Mouse (Mus musculus): ENCODE data around the gene Clec2g. TPM values are rescaled to one million over a fixed set of nuclear protein-coding genes. Genes with fewer than 3 reads are reported as not detected.
"Not testable (repeated sequence)": the region's sequence is repeated elsewhere in the genome, so short reads cannot be mapped to it uniquely, and the experiment has no call there.

The Clec2g gene
- polyA plus RNA-seq, 1 experiment from 2014 or later, result not detected

DNA sequence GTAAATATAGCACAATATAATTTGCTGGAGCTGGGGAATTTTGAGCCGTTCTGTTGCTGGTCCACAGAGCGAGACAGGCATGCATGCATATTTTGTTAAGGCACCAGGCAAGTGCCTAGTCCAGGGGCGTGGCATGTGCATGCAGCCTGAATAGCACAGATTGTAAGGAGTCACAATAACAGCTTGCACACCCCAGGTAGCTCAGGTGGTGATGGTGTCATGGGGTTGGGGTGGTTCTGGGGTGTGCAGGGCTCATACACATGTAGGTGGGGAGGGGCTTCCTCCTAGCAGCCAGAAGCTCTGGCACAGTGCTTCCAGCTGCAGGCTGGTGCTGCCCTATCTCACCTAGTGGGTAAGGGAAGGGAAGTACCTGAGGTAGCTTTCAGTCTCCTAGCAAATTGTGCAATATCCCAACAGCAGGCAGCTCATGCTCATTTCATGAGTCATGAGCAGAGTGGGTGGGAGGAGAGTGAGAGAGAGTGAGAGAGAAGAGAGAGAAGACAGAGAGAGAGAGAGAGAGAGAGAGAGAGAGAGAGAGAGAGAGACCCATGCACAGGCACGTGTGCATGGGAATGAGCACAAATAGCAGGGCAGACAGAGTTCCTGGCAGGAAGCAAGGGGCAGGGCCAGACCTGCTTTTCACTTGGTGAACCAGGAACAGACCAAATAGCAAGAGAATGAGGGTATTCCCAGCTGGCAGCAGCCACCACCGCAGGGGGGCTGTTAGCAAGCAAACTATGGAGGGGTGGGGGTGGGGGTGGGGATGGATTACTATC is 7.7 kb downstream of the Clec2g start:
- no peak overlapping the region for H3K4me3 ChIP-seq
- no peak for ATAC-seq (ENCODE audit: low FRiP score, low read depth)
- 76% methylated on average over 5 of the region's 5 CpGs for WGBS
- H3K9me3 ChIP-seq, result no peaks in the 10 kb centered on the region
- no peak overlapping the region for H3K9ac ChIP-seq
- no peaks in the 10 kb centered on the region for H3K36me3 ChIP-seq
- H3K4me2 ChIP-seq (replicated peaks), result no peak overlapping the region
- no peaks in the 10 kb centered on the region for H3K27me3 ChIP-seq (replicated peaks)
- H3K27ac ChIP-seq, result no peak overlapping the region
- H3K4me1 ChIP-seq, result no peaks in the 10 kb centered on the region

DNA sequence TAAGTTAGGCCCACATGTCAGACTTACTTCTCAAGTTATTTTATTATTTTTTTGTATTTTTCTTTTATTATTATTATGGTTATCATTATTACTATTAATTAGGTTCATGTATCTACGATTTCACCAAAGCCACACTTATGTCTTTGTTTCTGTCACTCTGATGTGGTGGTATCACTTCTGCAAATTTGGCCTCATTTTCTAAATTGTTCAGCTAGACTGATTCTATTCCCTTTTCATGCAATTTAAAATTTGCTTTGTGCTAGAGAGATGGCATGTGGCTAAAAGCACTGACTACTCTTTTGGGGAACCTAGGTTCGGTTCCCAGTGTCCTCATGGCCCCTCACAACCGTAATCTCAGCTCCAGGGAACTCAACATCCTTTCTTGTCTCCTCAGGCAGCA is 11.4 kb downstream of the Clec2g start:
- no peak overlapping the region for H3K4me3 ChIP-seq
- WGBS, result 85% methylated on average over 3 of the region's 3 CpGs
- no peak for ATAC-seq (ENCODE audit: low FRiP score, low read depth)

DNA sequence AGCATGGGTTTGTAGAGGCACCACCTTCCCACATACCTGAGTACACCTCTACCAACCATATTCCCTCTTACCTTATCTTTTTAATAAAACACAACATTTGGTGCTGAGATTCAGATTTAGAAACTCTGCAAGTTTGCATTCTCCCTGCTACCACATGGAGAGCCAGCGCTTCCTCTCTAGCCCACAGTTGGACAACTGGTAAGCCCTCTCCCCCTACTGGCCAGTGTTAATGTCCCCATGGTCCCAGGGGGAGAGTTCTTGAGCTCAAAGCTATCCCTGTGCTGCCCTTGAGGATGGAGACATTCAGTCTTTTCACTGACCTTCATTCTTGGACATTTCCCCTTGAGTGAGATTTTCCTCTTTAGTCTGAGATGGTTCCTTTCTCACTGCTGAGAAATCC is 26.9 kb downstream of the Clec2g start:
- Histone ChIP-seq H3K27me3 (replicated peaks) (no peaks in the 10 kb centered on the region), H3K4me3 (no peak overlapping the region), H3K9me3 (no peaks in the 10 kb centered on the region), H3K27ac (no peak overlapping the region), H3K9ac (no peak overlapping the region), H3K36me3 (no peaks in the 10 kb centered on the region), H3K4me2 (replicated peaks) (no peak overlapping the region), H3K4me1 (no peaks in the 10 kb centered on the region)
- ATAC-seq (ENCODE audit: low FRiP score, low read depth), result no peak
- WGBS, result 91% methylated on average over 1 of the region's 1 CpGs

More for the DNA sequence above, 11.4 kb downstream of the Clec2g start:
- Histone ChIP-seq H3K4me1 (no peaks in the 10 kb centered on the region), H3K9ac (no peak overlapping the region), H3K27ac (no peak overlapping the region), H3K9me3 (no peaks in the 10 kb centered on the region), H3K27me3 (replicated peaks) (no peaks in the 10 kb centered on the region), H3K4me2 (replicated peaks) (no peak overlapping the region), H3K36me3 (no peaks in the 10 kb centered on the region)

DNA sequence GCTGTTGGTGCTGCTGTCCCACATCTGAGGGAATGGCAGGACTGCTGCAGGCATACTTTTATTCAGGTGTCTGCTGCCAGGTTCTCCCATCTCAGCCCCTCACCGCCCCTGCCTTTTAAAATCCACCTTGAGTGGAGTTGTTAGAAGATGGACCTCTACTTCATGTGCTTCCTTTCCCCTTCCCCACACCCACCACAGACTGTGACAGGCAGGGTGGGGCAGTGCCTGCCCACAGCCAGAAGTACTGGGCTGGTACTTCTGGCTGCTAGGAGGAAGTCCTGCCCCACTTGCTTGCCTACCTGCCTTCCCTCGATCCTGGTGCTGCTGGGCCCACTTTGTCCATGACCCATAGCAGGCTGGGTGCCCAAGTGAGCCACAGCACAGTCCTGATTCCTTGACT is 27.9 kb downstream of the Clec2g start:
- H3K4me2 ChIP-seq (replicated peaks); H3K36me3 ChIP-seq; H3K9me3 ChIP-seq; H3K27me3 ChIP-seq (replicated peaks); ATAC-seq (ENCODE audit: low FRiP score, low read depth); H3K27ac ChIP-seq; H3K4me1 ChIP-seq; H3K9ac ChIP-seq; H3K4me3 ChIP-seq: not testable (repeated sequence)
- 93% methylated on average over 2 of the region's 2 CpGs for WGBS

DNA sequence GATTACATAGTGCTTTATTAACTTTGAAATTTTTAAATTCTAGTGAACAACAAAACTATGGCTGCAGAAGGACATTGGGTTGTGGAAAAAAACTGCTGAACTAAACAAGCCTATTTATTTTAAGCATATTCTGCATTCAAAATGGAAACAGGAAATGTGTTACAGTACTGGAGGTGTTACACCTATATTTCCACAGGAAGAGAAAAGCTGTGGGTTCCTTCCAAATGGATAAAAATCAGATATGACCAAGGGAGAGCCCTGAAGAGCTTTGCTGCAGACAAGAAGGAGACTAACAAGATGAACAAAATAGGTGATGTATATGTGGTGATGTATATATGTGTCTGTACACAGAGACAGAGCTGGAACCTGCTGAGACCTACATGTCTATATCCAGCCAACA is 30.3 kb downstream of the Clec2g start:
- no peak overlapping the region for H3K4me3 ChIP-seq

DNA sequence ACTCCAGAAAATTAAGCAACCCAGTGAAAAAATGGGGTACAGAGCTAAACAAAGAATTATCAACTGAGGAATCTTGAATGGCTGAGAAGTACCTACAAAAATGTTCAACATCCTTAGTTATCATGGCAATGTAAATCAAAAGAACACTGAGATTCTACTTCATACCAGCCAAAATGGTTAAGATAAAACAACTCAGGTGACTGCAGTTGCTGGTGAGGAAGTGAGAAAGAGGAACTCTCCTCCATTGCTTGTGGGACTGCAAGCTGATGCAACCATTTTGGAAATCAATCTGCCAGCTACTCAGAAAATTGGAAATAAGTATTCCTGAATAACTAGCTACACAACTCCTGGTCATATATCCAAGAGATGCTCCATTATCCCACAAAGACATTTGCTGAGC is 34.3 kb downstream of the Clec2g start:
- H3K4me1 ChIP-seq, result no peaks in the 10 kb centered on the region
- no peak overlapping the region for H3K4me2 ChIP-seq (replicated peaks)
- H3K27me3 ChIP-seq (replicated peaks), result no peaks in the 10 kb centered on the region
- no peaks in the 10 kb centered on the region for H3K9me3 ChIP-seq
- no peak overlapping the region for H3K4me3 ChIP-seq
- H3K9ac ChIP-seq, result no peak overlapping the region
- ATAC-seq (ENCODE audit: low FRiP score, low read depth), result no peak
- no peaks in the 10 kb centered on the region for H3K36me3 ChIP-seq
- no peak overlapping the region for H3K27ac ChIP-seq

More for the DNA sequence above, 30.3 kb downstream of the Clec2g start:
- Histone ChIP-seq H3K36me3 (no peaks in the 10 kb centered on the region), H3K27ac (no peak overlapping the region), H3K4me1 (no peaks in the 10 kb centered on the region), H3K4me2 (replicated peaks) (no peak overlapping the region), H3K9me3 (no peaks in the 10 kb centered on the region), H3K27me3 (replicated peaks) (no peaks in the 10 kb centered on the region), H3K9ac (no peak overlapping the region)
- ATAC-seq (ENCODE audit: low FRiP score, low read depth), result no peak

DNA sequence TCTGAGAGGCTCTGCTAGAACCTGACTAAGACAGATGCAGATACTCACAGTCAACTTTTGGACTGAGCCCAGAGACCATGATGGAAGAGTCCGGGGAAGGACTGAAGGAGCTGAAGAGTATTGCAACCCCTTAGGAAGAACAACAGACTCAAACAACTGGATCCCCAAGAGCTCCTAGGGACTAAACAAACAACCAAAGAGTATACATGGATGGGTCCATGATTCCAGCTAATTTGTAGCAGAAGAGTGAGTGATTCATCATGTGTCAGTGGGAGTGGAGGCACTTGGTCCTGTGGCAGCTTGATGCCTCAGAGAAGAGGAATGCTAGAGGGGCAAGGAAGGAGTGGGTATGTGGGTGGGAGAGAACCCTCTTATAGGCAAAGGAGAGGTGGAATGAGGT is 35.6 kb downstream of the Clec2g start:
- H3K9ac ChIP-seq, result no peak overlapping the region
- H3K27me3 ChIP-seq (replicated peaks), result no peaks in the 10 kb centered on the region
- 95% methylated on average over 1 of the region's 1 CpGs for WGBS
- no peaks in the 10 kb centered on the region for H3K36me3 ChIP-seq
- H3K4me2 ChIP-seq (replicated peaks), result no peak overlapping the region
- no peaks in the 10 kb centered on the region for H3K4me1 ChIP-seq
- H3K4me3 ChIP-seq, result no peak overlapping the region
- H3K27ac ChIP-seq, result no peak overlapping the region
- no peak for ATAC-seq (ENCODE audit: low FRiP score, low read depth)
- no peaks in the 10 kb centered on the region for H3K9me3 ChIP-seq

DNA sequence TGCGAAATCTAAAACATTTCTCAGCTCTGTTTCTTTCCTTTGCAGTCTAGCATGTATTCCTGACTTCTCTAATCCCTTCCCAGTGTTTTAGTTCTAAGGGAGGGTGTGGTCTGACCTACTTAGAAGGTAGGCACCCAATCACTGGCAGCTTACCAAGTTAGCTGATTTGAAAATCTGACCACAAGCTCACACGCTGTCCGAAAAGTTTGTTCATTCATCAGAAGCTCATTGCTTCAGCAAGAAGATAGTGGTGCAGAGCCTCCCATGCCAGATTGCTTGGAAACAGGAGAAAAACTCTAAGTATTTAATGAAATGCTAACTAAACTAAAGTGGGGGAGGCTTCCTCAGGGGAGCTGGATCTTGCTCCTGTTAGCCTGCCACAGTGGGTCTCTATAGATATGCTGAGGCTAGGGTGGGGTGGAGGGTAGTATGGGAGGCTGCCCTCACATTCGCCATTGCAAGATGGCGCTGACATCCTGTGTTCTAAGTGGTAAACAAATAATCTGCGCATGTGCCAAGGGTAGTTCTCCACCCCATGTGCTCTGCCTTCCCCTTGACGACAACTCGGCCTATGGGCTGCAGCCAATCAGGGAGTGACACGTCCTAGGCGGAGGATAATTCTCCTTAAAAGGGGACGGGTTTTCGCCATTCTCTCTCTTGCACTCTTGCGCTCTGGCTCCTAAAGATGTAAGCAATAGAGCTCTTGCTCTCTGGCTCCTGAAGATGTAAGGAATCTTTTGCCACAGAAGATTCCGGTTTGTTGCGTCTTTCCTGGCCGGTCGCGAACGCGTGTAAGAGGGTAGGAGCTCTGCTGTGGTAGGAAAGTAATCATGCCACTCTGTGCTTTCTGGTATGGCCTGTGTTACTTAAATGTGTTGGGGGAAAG is 36.6 kb downstream of the Clec2g start:
- not testable (repeated sequence) for ATAC-seq (ENCODE audit: low FRiP score, low read depth); H3K36me3 ChIP-seq

DNA sequence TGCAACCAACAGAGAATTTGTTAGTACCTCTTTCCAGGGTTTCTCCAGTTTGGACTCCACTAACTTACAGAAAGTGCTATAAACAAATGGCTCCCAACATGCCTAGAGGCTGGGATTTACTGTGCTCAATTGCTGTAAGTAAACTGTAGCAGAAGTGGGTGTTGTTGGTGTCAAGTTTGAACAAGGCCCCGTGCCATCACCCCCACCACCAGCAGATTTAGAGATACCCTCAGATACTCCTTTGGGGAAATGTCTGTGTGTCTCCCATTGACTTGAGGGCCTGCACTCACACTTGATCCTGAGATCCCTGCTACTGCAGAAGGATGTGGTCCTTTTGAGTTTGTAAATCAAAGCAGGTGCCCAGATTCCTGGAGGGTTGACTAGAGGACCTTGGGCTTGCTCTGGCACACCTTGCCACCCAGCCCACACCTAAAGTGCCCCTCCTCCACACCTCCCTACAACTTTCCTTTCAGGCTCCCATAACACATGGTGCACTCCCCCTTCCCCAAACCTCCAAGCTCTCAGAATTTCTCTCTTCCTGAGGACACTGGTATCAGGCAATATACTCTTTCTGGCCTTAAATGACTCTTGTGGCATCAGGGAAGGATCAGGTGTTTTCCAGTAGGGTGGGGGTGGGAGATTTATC is 37.3 kb downstream of the Clec2g start:
- 83% methylated on average over 1 of the region's 1 CpGs for WGBS
- no peaks in the 10 kb centered on the region for H3K4me1 ChIP-seq

More for the DNA sequence above, 36.6 kb downstream of the Clec2g start:
- not testable (repeated sequence) for H3K4me3 ChIP-seq; H3K9ac ChIP-seq; H3K27me3 ChIP-seq (replicated peaks); H3K4me2 ChIP-seq (replicated peaks); H3K4me1 ChIP-seq; H3K9me3 ChIP-seq; H3K27ac ChIP-seq
- 96% methylated on average over 20 of the region's 20 CpGs for WGBS

DNA sequence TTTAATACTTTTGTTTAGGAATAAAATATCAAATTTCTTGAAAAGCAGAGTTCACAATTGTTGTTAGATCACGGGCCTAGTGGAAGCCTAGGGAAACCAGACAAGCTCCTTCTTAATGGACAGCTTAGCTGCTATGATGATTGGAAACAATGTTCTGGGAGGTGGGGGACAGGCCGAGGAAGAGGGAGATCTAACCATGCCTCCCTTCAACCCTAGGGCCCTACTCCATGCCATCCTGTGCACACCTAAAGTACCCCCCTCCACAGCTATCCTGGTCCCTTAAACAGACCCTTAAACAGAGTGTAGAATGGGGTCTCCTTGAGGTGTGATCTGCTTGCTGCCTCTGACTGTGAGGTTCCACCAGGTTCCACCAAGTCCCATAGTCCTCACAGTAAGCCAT is 38.0 kb downstream of the Clec2g start:
- ATAC-seq (ENCODE audit: low FRiP score, low read depth), result no peak
- no peak overlapping the region for H3K4me3 ChIP-seq
- no peaks in the 10 kb centered on the region for H3K9me3 ChIP-seq
- no peaks in the 10 kb centered on the region for H3K4me1 ChIP-seq
- no peak overlapping the region for H3K9ac ChIP-seq
- H3K4me2 ChIP-seq (replicated peaks), result no peak overlapping the region
- H3K27me3 ChIP-seq (replicated peaks), result no peaks in the 10 kb centered on the region
- WGBS, result 89% methylated on average over 2 of the region's 2 CpGs
- no peak overlapping the region for H3K27ac ChIP-seq
- no peaks in the 10 kb centered on the region for H3K36me3 ChIP-seq

More for the DNA sequence above, 37.3 kb downstream of the Clec2g start:
- no peak overlapping the region for H3K27ac ChIP-seq
- no peak overlapping the region for H3K9ac ChIP-seq
- H3K36me3 ChIP-seq, result no peaks in the 10 kb centered on the region
- H3K4me2 ChIP-seq (replicated peaks), result no peak overlapping the region
- no peaks in the 10 kb centered on the region for H3K27me3 ChIP-seq (replicated peaks)
- H3K9me3 ChIP-seq, result no peaks in the 10 kb centered on the region
- ATAC-seq (ENCODE audit: low FRiP score, low read depth), result no peak
- no peak overlapping the region for H3K4me3 ChIP-seq

DNA sequence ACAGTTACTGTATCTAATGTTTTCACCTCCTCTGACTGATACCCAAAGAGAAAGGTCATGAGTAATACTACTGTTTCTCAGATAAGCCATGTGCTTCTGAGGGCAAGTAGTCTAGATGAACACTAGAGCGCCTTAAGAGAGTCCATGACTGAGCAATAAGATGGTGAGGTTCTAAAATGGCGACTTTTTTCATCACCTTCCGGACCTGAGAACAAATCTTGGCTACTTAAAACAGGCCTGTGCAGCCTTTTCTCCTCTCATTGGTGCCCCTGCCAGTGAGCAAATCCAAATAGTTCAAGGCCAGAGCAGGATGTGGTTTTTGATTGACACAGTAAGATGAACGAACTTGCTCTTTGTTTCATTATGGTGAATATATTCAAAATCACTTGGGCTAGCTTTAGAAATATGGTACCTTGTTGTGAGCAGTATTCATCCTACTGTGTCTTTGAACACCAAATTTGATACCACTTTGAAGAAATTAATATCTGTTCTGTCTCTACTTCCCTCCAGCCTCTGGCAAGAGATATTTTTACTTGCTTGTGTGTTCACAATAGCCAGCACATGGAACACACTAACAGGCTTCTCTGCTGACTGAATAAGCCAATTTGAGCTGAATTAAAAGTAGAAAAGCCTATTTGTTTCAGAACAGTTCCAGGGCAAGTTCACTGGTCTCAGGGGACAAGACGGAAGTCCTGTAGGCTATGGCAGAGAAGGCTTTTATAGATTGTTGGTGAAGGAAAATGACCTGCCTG is 38.7 kb downstream of the Clec2g start:
- Histone ChIP-seq H3K4me3 (no peak overlapping the region), H3K4me2 (replicated peaks) (no peak overlapping the region), H3K27ac (no peak overlapping the region), H3K9ac (no peak overlapping the region), H3K36me3 (no peaks in the 10 kb centered on the region), H3K27me3 (replicated peaks) (no peaks in the 10 kb centered on the region), H3K4me1 (no peaks in the 10 kb centered on the region), H3K9me3 (no peaks in the 10 kb centered on the region)
- no peak for ATAC-seq (ENCODE audit: low FRiP score, low read depth)
- WGBS, result 85% methylated on average over 5 of the region's 5 CpGs

DNA sequence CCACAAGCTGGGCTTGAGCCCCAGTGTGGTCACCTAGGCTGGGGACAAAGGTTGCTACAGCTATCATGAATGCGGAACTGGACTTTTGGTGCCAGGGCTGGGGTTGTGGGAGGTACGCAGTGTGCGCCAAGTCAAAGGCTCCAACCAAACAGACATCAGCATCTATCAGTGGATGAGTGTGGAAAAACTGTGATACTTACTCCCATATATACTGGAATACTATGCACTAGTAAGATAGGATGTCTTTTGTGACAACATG is 39.2 kb downstream of the Clec2g start:
- H3K9me3 ChIP-seq, result no peaks in the 10 kb centered on the region
- H3K9ac ChIP-seq, result no peak overlapping the region
- H3K4me1 ChIP-seq, result no peaks in the 10 kb centered on the region
- H3K27ac ChIP-seq, result no peak overlapping the region
- H3K36me3 ChIP-seq, result no peaks in the 10 kb centered on the region
- 97% methylated on average over 3 of the region's 3 CpGs for WGBS
- H3K4me3 ChIP-seq, result no peak overlapping the region
- no peak overlapping the region for H3K4me2 ChIP-seq (replicated peaks)
- no peaks in the 10 kb centered on the region for H3K27me3 ChIP-seq (replicated peaks)
- no peak for ATAC-seq (ENCODE audit: low FRiP score, low read depth)
